Mouse (Mus musculus) liver, postnatal 0 days (tissue): ENCODE data around the gene Mrps12.

Experiments
- CTCF ChIP-seq: sonication (generic); IDR thresholded peaks from 2 replicates; pipeline ENCODE4 v1.5.1; 2016; ENCODE audit warnings: antibody characterized with exemption, low read depth
- EP300 ChIP-seq: IDR thresholded peaks from 2 replicates; pipeline ENCODE4 v1.6.1; 2016; ENCODE audit warnings: antibody characterized with exemption, low read depth, mild to moderate bottlenecking

DNA sequence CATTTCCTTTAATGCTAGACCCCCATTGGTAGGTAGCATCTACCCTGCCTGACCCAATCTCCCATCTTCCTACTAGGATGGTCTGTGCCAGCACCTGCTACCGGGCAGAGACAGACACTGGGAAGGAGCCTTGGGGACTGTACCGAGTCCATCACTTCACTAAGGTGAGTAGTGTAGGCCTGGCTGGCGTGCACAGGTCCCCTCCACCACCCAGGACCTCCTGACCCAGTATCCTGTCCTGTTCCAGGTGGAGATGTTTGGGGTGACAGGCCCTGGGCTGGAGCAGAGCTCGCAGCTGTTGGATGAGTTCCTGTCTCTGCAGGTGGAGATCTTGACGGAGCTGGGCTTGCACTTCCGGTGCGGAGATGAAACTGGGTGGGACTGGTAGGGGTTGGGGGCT, 8.3 kb upstream of the Mrps12 start:
- TF ChIP-seq CTCF (no peak), EP300 (no peak)
